Mouse (Mus musculus) forebrain, embryonic 15.5 days (tissue): ENCODE results near the gene Aars. TPM values are rescaled to one million over a fixed set of nuclear protein-coding genes. Genes with fewer than 3 reads are reported as not detected.
"Not testable (repeated sequence)": the region's sequence is repeated elsewhere in the genome, so short reads cannot be mapped to it uniquely, and the experiment has no call there.

ENCODE experiments used
- ATAC-seq: fragments of 200-750 bp; cut with Nextera tagmentation; replicated peaks from 2 replicates; pipeline ENCODE4 v1.8.0; 2017; ENCODE audit warnings: mild to moderate bottlenecking, moderate TSS enrichment, moderate library complexity
- H3K27ac ChIP-seq: fragments of 300-500 bp; sonication (generic); replicated peaks from 2 replicates; pipeline ENCODE4 v1.5.1; 2015; ENCODE audit warnings: mild to moderate bottlenecking, inconsistent platforms
- H3K27me3 ChIP-seq: fragments of 300-500 bp; sonication (generic); 2 replicates; pipeline ENCODE4 v1.6.1; 2015; ENCODE audit warnings: inconsistent platforms
- H3K36me3 ChIP-seq: fragments of 300-500 bp; sonication (generic); 2 replicates; pipeline ENCODE4 v1.6.1; 2015; ENCODE audit warnings: mild to moderate bottlenecking, inconsistent platforms
- H3K4me1 ChIP-seq: fragments of 300-500 bp; sonication (generic); 2 replicates; pipeline ENCODE4 v1.6.1; 2015; ENCODE audit warnings: inconsistent platforms
- H3K4me2 ChIP-seq: fragments of 300-500 bp; sonication (generic); replicated peaks from 2 replicates; pipeline ENCODE4 v1.6.1; 2015; ENCODE audit warnings: mild to moderate bottlenecking, inconsistent platforms
- H3K4me3 ChIP-seq: fragments of 300-500 bp; sonication (generic); 2 replicates; pipeline ENCODE4 v1.5.1; 2015; ENCODE audit warnings: mild to moderate bottlenecking, inconsistent platforms
- H3K9ac ChIP-seq: fragments of 300-500 bp; sonication (generic); replicated peaks from 2 replicates; pipeline ENCODE4 v1.6.1; 2015; ENCODE audit warnings: mild to moderate bottlenecking, inconsistent platforms
- H3K9me3 ChIP-seq: fragments of 300-500 bp; sonication (generic); 2 replicates; pipeline ENCODE4 v1.6.1; 2016; ENCODE audit warnings: inconsistent platforms
- WGBS: fragments of 180-500 bp; shearing (Covaris S2); methylation state at CpG from one replicate; pipeline ENCODE4 v1.1.7; 2015; ENCODE audit warnings: mixed read lengths; 5-methylcytosine and 5-hydroxymethylcytosine counted together
- polyA plus RNA-seq: library from polyadenylated mRNA; unstranded; fragments of >200 nt; fragmentation: Nextera tagmentation; extraction: Ambion mirVana; gene quantifications from 2 replicates; pipeline ENCODE4 v1.2.1, GENCODE M21; 2015

Aars gene
- polyA plus RNA-seq, 1 experiment from 2014 or later, result 69.6 TPM

GRCm38 (mm10) chr8:111056158-111056663 is 23.3 kb downstream of the Aars start, which contains the start of gene Exosc6:
TSS of gene Exosc6 (plus strand) at chr8:111056339.
- peaks cover 50% of the 10 kb centered on the region for H3K36me3 ChIP-seq

GRCm38 (mm10) chr8:111056691-111057293 is 23.8 kb downstream of the Aars start:
- Histone ChIP-seq H3K27me3 (no peaks in the 10 kb centered on the region), H3K36me3 (peaks cover 44% of the 10 kb centered on the region), H3K9ac (peak overlapping the region; percentile 80), H3K4me1 (peaks cover 25% of the 10 kb centered on the region), H3K27ac (peak overlapping the region; percentile 78), H3K4me2 (peak overlapping the region; percentile 99), H3K4me3 (peak overlapping the region; percentile 98), H3K9me3 (no peaks in the 10 kb centered on the region)
- peak; percentile 46 for ATAC-seq
- WGBS, result under 1% methylated on average over 59 of the region's 63 CpGs

More at GRCm38 (mm10) chr8:111056158-111056663, 23.3 kb downstream of the Aars start, which contains the start of gene Exosc6:
- Histone ChIP-seq H3K27ac (peak within 1 kb of the TSS; percentile 78), H3K4me1 (peaks cover 19% of the 10 kb centered on the region), H3K4me2 (peak within 1 kb of the TSS; percentile 99), H3K9ac (peak within 1 kb of the TSS; percentile 80), H3K27me3 (no peaks in the 10 kb centered on the region), H3K9me3 (no peaks in the 10 kb centered on the region), H3K4me3 (peak within 1 kb of the TSS; percentile 98)
- under 1% methylated on average over 58 of the region's 68 CpGs for WGBS
- ATAC-seq, result peak; percentile 97

- H3K4me3 ChIP-seq, result no peak overlapping the region
- ATAC-seq, result no peak
- no peak overlapping the region for H3K4me2 ChIP-seq
- no peak overlapping the region for H3K27ac ChIP-seq
- H3K9me3 ChIP-seq, result no peaks in the 10 kb centered on the region
- no peak overlapping the region for H3K9ac ChIP-seq
- H3K27me3 ChIP-seq, result no peaks in the 10 kb centered on the region
- peaks cover 21% of the 10 kb centered on the region for H3K36me3 ChIP-seq
- 83% methylated on average over 2 of the region's 2 CpGs for WGBS
- peaks cover 30% of the 10 kb centered on the region for H3K4me1 ChIP-seq
Measured at GRCm38 (mm10) chr8:111058946-111059572, 26.1 kb downstream of the Aars start.

GRCm38 (mm10) chr8:111061688-111062071 is 28.7 kb downstream of the Aars start:
- Histone ChIP-seq H3K36me3 (0 out of 2 replicates have a peak, but pooled peaks cover 5% of the 10 kb centered on the region), H3K4me3 (peak overlapping the region; percentile 91), H3K4me2 (peak overlapping the region; percentile 73), H3K27ac (peak overlapping the region; percentile 93), H3K9me3 (no peaks in the 10 kb centered on the region), H3K27me3 (no peaks in the 10 kb centered on the region), H3K9ac (peak overlapping the region; percentile 82), H3K4me1 (peaks cover 30% of the 10 kb centered on the region)
- WGBS, result under 1% methylated on average over 14 of the region's 14 CpGs
- ATAC-seq, result no peak; the same call in 1 of the 2 replicates

- Histone ChIP-seq H3K36me3 (0 out of 2 replicates have a peak, but pooled peaks cover 5% of the 10 kb centered on the region), H3K27me3 (no peaks in the 10 kb centered on the region), H3K4me1 (peaks cover 25% of the 10 kb centered on the region), H3K9me3 (no peaks in the 10 kb centered on the region), H3K4me3 (peak overlapping the region; percentile 91), H3K9ac (peak overlapping the region; percentile 82), H3K4me2 (peak overlapping the region; percentile 73), H3K27ac (peak overlapping the region; percentile 93)
- peak; percentile 89 for ATAC-seq
- WGBS, result under 1% methylated on average over 27 of the region's 27 CpGs
Measured at GRCm38 (mm10) chr8:111062072-111062757, 29.3 kb downstream of the Aars start.

- H3K27ac ChIP-seq, result peak overlapping the region; percentile 55; the same call in 1 of the 2 replicates
- H3K4me1 ChIP-seq, result peaks cover 18% of the 10 kb centered on the region
- H3K9me3 ChIP-seq, result no peaks in the 10 kb centered on the region
- peak overlapping the region; percentile 91 for H3K4me3 ChIP-seq
- no peaks in the 10 kb centered on the region for H3K27me3 ChIP-seq
- WGBS, result 41% methylated on average over 2 of the region's 2 CpGs
- H3K36me3 ChIP-seq, result 0 out of 2 replicates have a peak, but pooled peaks cover 4% of the 10 kb centered on the region
- no peak for ATAC-seq
- peak overlapping the region; percentile 73 for H3K4me2 ChIP-seq
- no peak overlapping the region for H3K9ac ChIP-seq
Measured at GRCm38 (mm10) chr8:111062893-111063292, 29.9 kb downstream of the Aars start.

- Histone ChIP-seq H3K27me3 (no peaks in the 10 kb centered on the region), H3K4me2 (no peak overlapping the region), H3K9ac (no peak overlapping the region), H3K4me3 (no peak overlapping the region), H3K27ac (no peak overlapping the region), H3K4me1 (peaks cover 10% of the 10 kb centered on the region), H3K9me3 (no peaks in the 10 kb centered on the region), H3K36me3 (no peaks in the 10 kb centered on the region)
- WGBS, result 71% methylated on average over 4 of the region's 4 CpGs
- ATAC-seq, result no peak
Measured at GRCm38 (mm10) chr8:111066308-111066707, 33.4 kb downstream of the Aars start.

GRCm38 (mm10) chr8:111067439-111067838 is 34.5 kb downstream of the Aars start:
- Histone ChIP-seq H3K4me3 (no peak overlapping the region), H3K27ac (no peak overlapping the region), H3K27me3 (no peaks in the 10 kb centered on the region), H3K9me3 (no peaks in the 10 kb centered on the region), H3K4me1 (peaks cover 5% of the 10 kb centered on the region), H3K4me2 (no peak overlapping the region), H3K9ac (no peak overlapping the region), H3K36me3 (no peaks in the 10 kb centered on the region)
- 28% methylated on average over 10 of the region's 10 CpGs for WGBS
- ATAC-seq, result no peak

GRCm38 (mm10) chr8:111068660-111069059 is 35.7 kb downstream of the Aars start:
- not testable (repeated sequence) for H3K27me3 ChIP-seq, H3K9me3 ChIP-seq, H3K4me1 ChIP-seq, ATAC-seq, H3K4me3 ChIP-seq, H3K9ac ChIP-seq, H3K4me2 ChIP-seq, H3K27ac ChIP-seq, H3K36me3 ChIP-seq
- 94% methylated on average over 9 of the region's 9 CpGs for WGBS

GRCm38 (mm10) chr8:111075926-111076325 is 43.0 kb downstream of the Aars start:
- WGBS, result 67% methylated on average over 3 of the region's 3 CpGs
- ATAC-seq, result no peak
- H3K4me2 ChIP-seq, result no peak overlapping the region
- H3K36me3 ChIP-seq, result no peaks in the 10 kb centered on the region
- H3K9ac ChIP-seq, result no peak overlapping the region
- no peaks in the 10 kb centered on the region for H3K27me3 ChIP-seq
- H3K9me3 ChIP-seq, result no peaks in the 10 kb centered on the region
- no peak overlapping the region for H3K4me3 ChIP-seq
- no peak overlapping the region for H3K27ac ChIP-seq
- no peaks in the 10 kb centered on the region for H3K4me1 ChIP-seq

GRCm38 (mm10) chr8:111079461-111079860 is 46.5 kb downstream of the Aars start:
- ATAC-seq, result no peak
- Histone ChIP-seq H3K9me3 (no peaks in the 10 kb centered on the region), H3K9ac (no peak overlapping the region), H3K4me3 (no peak overlapping the region), H3K27ac (no peak overlapping the region), H3K27me3 (no peaks in the 10 kb centered on the region), H3K4me2 (no peak overlapping the region), H3K36me3 (no peaks in the 10 kb centered on the region), H3K4me1 (no peaks in the 10 kb centered on the region)
- WGBS, result 64% methylated on average over 5 of the region's 5 CpGs

- Histone ChIP-seq H3K27ac (no peak overlapping the region), H3K4me3 (no peak overlapping the region), H3K4me1 (no peaks in the 10 kb centered on the region), H3K27me3 (no peaks in the 10 kb centered on the region), H3K36me3 (no peaks in the 10 kb centered on the region), H3K9ac (no peak overlapping the region), H3K4me2 (no peak overlapping the region), H3K9me3 (no peaks in the 10 kb centered on the region)
- no peak for ATAC-seq
- 41% methylated on average over 6 of the region's 6 CpGs for WGBS
Measured at GRCm38 (mm10) chr8:111079861-111080271, 46.9 kb downstream of the Aars start.
